Mouse (Mus musculus) heart, embryonic 12.5 days (tissue): ENCODE measurements around the gene Pkhd1. TPM values are rescaled to one million over a fixed set of nuclear protein-coding genes. Genes with fewer than 3 reads are reported as not detected.
"Not testable (repeated sequence)": the region's sequence is repeated elsewhere in the genome, so short reads cannot be mapped to it uniquely, and the experiment has no call there.

Experiments
- ATAC-seq: fragments of 200-750 bp; cut with Nextera tagmentation; 2 replicates; pipeline ENCODE4 v1.8.0; 2017; ENCODE audit warnings: moderate TSS enrichment, moderate library complexity; ENCODE audit not compliant: insufficient number of reproducible peaks, low FRiP score
- H3K27ac ChIP-seq: fragments of 300-500 bp; sonication (generic); 2 replicates; pipeline ENCODE4 v1.5.1; 2016; ENCODE audit warnings: mild to moderate bottlenecking, moderate library complexity; ENCODE audit not compliant: poor library complexity, severe bottlenecking
- H3K27me3 ChIP-seq: fragments of 300-500 bp; sonication (generic); replicated peaks from 2 replicates; pipeline ENCODE4 v1.6.1; 2016; ENCODE audit warnings: mild to moderate bottlenecking, moderate library complexity
- H3K36me3 ChIP-seq: fragments of 300-500 bp; sonication (generic); 2 replicates; pipeline ENCODE4 v1.6.1; 2016; ENCODE audit warnings: mild to moderate bottlenecking, moderate library complexity
- H3K4me1 ChIP-seq: fragments of 300-500 bp; sonication (generic); replicated peaks from 2 replicates; pipeline ENCODE4 v1.6.1; 2016; ENCODE audit warnings: mild to moderate bottlenecking
- H3K4me2 ChIP-seq: fragments of 300-500 bp; sonication (generic); 2 replicates; pipeline ENCODE4 v1.6.1; 2016; ENCODE audit warnings: mild to moderate bottlenecking, moderate library complexity
- H3K4me3 ChIP-seq: fragments of 300-500 bp; sonication (generic); 2 replicates; pipeline ENCODE4 v1.5.1; 2016; ENCODE audit warnings: mild to moderate bottlenecking
- H3K9ac ChIP-seq: fragments of 300-500 bp; sonication (generic); 2 replicates; pipeline ENCODE4 v1.6.1; 2016; ENCODE audit warnings: mild to moderate bottlenecking, moderate library complexity
- H3K9me3 ChIP-seq: fragments of 300-500 bp; sonication (generic); replicated peaks from 2 replicates; pipeline ENCODE4 v1.6.1; 2016; ENCODE audit warnings: mild to moderate bottlenecking, moderate library complexity
- WGBS: fragments of 180-500 bp; shearing (Covaris S2); methylation state at CpG from one replicate; pipeline ENCODE4 v1.1.7; 2016; 5-methylcytosine and 5-hydroxymethylcytosine counted together
- polyA plus RNA-seq: library from polyadenylated mRNA; unstranded; fragments of >200 nt; fragmentation: Nextera tagmentation; extraction: Ambion mirVana; gene quantifications from 2 replicates; pipeline ENCODE4 v1.2.1, GENCODE M21; 2016

Pkhd1 gene
- polyA plus RNA-seq, 1 experiment from 2014 or later: not detected

DNA sequence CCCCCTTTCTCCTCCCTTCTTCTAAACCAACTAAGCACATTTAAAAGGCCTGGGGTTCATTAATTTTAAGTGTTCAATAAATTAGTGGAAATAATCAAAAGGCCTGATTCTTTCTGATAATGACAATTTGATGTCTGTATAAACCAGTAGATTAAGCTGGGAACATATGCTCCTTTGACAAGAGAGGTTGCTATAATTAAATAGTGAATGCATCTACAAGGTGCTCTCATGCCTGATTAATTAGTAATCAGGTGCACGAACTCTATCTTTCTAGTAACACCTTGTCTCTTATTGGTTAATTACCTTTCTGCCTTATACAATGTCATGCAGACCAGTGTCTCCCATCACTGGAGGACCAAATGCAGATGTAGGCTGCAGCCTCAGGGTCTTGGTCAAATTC is 329.2 kb downstream of the Pkhd1 start:
- Histone ChIP-seq H3K27me3 (no peaks in the 10 kb centered on the region), H3K9me3 (no peaks in the 10 kb centered on the region), H3K9ac (no peak overlapping the region), H3K27ac (no peak overlapping the region), H3K4me2 (no peak overlapping the region), H3K4me1 (no peaks in the 10 kb centered on the region), H3K36me3 (no peaks in the 10 kb centered on the region), H3K4me3 (no peak overlapping the region)
- no peak for ATAC-seq
- 76% methylated on average over 1 of the region's 1 CpGs for WGBS

DNA sequence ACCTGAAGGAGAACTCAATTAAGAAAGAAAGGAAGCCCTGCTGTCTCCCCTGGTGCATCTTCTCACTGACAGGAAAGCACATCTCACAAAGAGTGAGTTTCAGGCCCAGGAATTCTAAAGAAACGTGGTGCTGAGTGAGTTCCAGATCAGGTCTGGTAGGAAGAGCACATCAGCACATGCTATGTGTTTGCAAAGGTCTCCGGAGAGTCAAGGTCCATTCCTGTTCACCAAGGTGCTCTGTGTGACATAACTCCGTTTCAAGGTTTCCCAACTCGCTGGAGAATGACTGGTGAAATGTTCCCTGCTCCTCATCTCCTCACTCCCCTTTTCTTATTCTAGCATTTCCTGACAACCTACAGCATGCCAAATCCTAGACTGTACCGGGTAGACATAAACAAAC is 357.5 kb downstream of the Pkhd1 start:
- Histone ChIP-seq H3K36me3 (no peaks in the 10 kb centered on the region), H3K9ac (no peak overlapping the region), H3K9me3 (no peaks in the 10 kb centered on the region), H3K4me1 (no peaks in the 10 kb centered on the region), H3K27me3 (no peaks in the 10 kb centered on the region), H3K4me3 (no peak overlapping the region), H3K27ac (no peak overlapping the region), H3K4me2 (no peak overlapping the region)
- 50% methylated on average over 5 of the region's 5 CpGs for WGBS
- no peak for ATAC-seq

DNA sequence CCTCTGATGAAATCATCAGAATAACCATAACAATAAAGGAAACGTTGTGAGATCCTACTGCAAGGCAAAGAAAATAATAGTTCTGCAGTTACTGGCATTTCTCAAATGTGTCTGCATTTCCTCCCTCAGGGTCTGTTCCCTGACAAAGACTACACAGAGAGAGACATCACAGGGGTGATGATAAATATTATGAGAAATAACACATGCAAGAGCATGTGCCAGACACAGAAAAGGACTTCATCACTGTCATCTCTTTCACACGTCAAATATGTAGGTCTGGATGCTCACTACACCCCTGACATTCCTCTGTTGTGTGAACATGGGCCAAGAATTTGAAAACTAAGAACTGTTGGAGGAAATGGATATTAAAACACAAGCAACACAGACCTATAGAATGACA is 369.7 kb downstream of the Pkhd1 start:
- no peaks in the 10 kb centered on the region for H3K4me1 ChIP-seq
- H3K9ac ChIP-seq: no peak overlapping the region
- no peak for ATAC-seq
- H3K36me3 ChIP-seq: no peaks in the 10 kb centered on the region
- 48% methylated on average over 2 of the region's 2 CpGs for WGBS
- H3K4me2 ChIP-seq: no peak overlapping the region
- no peak overlapping the region for H3K4me3 ChIP-seq
- H3K27me3 ChIP-seq: no peaks in the 10 kb centered on the region
- H3K9me3 ChIP-seq: no peaks in the 10 kb centered on the region
- no peak overlapping the region for H3K27ac ChIP-seq

DNA sequence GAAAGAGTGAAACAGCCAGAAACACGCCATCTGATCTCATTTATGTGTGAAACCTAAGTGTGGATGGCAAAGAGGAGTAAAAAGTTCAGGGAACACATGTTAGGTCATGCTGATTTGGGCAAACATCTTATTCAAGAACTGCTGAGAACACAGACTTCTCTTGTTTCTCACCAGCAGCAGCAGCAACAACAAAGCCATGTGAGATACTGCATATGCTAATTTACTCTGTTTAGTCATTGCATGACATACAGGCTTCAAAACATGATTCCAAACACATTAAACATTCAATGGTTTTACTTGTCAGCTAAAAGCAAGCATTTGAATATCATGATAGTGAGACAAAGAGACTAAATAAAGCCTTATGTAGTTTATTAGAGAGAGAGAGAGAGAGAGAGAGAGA is 401.2 kb downstream of the Pkhd1 start:
- WGBS: 72% methylated on average over 1 of the region's 1 CpGs
- Histone ChIP-seq H3K27me3 (no peaks in the 10 kb centered on the region), H3K4me1 (no peaks in the 10 kb centered on the region), H3K4me3 (no peak overlapping the region), H3K4me2 (no peak overlapping the region), H3K27ac (no peak overlapping the region), H3K9me3 (no peaks in the 10 kb centered on the region), H3K9ac (no peak overlapping the region), H3K36me3 (no peaks in the 10 kb centered on the region)
- no peak for ATAC-seq

DNA sequence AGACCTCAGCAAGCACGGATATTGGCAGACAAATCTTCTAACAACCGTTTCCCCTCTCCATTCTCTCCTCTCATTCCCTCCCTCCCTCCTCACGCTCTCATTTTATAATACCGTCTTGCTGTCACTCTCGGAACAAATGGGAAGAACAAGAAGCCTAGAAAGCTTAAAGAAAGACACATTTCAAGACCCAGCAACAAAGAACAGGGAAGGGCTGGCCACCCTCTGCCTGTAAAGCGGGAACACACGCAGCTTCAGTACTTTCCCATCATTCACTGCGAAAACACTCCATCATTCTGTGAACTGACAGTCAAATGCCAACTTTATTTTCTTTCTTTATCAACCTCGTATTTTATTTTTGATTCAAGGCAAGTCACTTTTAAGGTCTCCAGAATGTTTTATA is 427.4 kb downstream of the Pkhd1 start:
- 61% methylated on average over 9 of the region's 9 CpGs for WGBS

DNA sequence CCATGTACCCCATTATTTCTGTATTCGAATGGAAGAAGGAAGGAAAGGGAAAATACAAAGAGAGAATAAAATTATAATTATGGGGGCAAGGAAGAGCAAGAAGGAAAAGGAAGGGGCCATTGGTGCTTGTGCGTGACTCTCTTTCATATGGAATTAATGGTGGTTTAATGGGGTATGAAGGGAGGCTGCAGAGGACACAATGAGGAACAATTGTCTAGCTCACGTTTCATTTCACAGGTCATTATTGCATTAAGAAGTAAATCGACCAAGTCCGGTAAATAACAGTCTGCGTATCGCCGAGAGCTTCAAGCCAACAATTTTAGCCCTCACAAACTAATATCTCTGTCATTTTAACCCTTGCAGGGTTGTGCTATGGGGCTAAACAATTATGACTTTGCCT is 437.7 kb downstream of the Pkhd1 start:
- no peak overlapping the region for H3K4me3 ChIP-seq
- no peak overlapping the region for H3K9ac ChIP-seq
- no peak overlapping the region for H3K27ac ChIP-seq
- no peaks in the 10 kb centered on the region for H3K27me3 ChIP-seq
- 80% methylated on average over 8 of the region's 8 CpGs for WGBS
- no peaks in the 10 kb centered on the region for H3K36me3 ChIP-seq
- no peaks in the 10 kb centered on the region for H3K9me3 ChIP-seq
- ATAC-seq: no peak
- no peak overlapping the region for H3K4me2 ChIP-seq
- H3K4me1 ChIP-seq: no peaks in the 10 kb centered on the region

More for the DNA sequence above, 427.4 kb downstream of the Pkhd1 start:
- no peaks in the 10 kb centered on the region for H3K9me3 ChIP-seq
- no peak for ATAC-seq
- no peak overlapping the region for H3K27ac ChIP-seq
- H3K4me2 ChIP-seq: no peak overlapping the region
- no peak overlapping the region for H3K4me3 ChIP-seq
- no peaks in the 10 kb centered on the region for H3K4me1 ChIP-seq
- no peaks in the 10 kb centered on the region for H3K27me3 ChIP-seq
- H3K9ac ChIP-seq: no peak overlapping the region
- no peaks in the 10 kb centered on the region for H3K36me3 ChIP-seq

DNA sequence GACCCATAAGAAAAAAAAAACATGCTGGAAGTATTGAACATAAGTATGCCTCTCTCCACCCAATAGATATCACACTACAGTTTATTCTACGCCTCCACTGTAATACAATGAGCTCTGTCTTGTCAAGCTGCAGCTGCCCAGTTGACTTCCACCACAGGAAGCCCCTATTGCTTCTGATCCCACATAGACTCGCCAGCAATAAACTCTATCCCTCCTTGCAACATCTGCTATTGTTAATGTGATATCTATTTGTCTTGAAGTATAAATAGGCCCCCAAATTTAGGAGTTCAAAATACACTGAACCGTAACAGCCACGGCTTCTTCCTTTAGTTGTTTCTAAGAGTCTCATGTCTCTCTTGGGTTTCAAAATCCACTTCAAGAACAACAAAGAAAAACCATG is 446.7 kb downstream of the Pkhd1 start:
- Histone ChIP-seq H3K4me1 (no peaks in the 10 kb centered on the region), H3K27ac (no peak overlapping the region), H3K4me3 (no peak overlapping the region), H3K27me3 (no peaks in the 10 kb centered on the region), H3K9me3 (no peaks in the 10 kb centered on the region), H3K4me2 (no peak overlapping the region), H3K9ac (no peak overlapping the region), H3K36me3 (no peaks in the 10 kb centered on the region)
- WGBS: 69% methylated on average over 4 of the region's 4 CpGs
- no peak for ATAC-seq

DNA sequence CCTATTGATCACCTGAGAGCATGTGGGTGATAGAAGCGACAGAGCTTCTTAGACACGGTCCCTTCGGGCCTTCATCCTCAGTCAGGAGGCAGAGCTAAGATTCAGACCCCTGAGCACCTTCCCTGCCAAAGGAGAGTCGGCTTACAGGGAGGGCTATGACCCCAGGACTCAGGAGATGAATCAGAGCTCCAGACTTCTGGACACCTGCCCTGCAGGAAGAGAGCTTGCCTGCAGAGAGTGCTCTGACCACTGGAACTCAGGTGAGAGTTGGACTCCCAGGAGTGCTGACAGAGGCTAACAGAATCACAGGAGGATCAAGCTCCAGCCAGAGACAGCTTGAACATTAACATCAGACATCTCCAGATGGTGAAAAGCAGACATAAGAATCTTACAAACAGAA is 467.2 kb downstream of the Pkhd1 start:
- not testable (repeated sequence) for H3K36me3 ChIP-seq, H3K4me1 ChIP-seq, H3K9me3 ChIP-seq, H3K4me3 ChIP-seq, ATAC-seq, H3K27me3 ChIP-seq, H3K4me2 ChIP-seq, H3K9ac ChIP-seq, H3K27ac ChIP-seq
- 64% methylated on average over 4 of the region's 4 CpGs for WGBS

DNA sequence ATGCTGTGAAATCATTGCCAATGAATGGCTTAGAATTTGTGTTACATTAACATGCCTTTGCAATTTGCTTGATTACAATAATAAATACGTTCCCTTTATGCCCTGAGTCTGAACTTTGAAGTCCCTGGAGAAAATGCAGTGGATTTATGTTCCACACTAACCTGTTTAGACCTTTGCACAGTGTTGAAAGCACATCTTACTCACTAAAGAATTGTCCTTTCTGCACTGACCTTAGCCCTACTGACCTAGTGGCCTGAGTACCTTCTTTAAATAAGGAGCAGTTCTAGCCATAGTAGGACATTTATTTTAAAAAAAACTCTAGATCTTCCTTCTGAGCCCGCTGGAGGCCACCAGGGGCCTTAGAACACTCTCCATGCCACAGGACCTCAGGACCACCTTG is 467.8 kb downstream of the Pkhd1 start:
- Histone ChIP-seq H3K4me2 (no peak overlapping the region), H3K9ac (no peak overlapping the region), H3K9me3 (no peaks in the 10 kb centered on the region), H3K27ac (no peak overlapping the region), H3K27me3 (no peaks in the 10 kb centered on the region), H3K4me3 (no peak overlapping the region), H3K4me1 (no peaks in the 10 kb centered on the region), H3K36me3 (no peaks in the 10 kb centered on the region)
- 62% methylated on average over 2 of the region's 2 CpGs for WGBS
- no peak for ATAC-seq

DNA sequence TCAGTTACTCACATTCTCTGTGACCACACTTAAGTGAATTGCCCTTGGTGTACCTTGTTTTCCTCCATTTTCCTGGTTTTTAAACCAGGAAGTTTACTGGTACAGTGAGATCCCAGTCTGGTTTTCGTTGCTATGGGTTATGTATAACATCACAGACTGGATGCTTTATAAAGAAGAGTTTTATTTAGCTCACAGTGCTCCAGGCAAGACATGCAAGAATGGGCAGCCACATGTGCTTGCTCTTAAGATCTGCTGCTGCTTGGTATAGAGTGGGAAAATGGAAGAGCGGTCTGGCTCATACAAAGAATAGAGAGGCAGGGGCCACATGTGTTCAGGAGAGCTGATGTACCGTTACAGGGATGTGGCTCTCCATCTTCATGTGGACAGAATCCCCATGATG is 481.7 kb downstream of the Pkhd1 start:
- no peaks in the 10 kb centered on the region for H3K27me3 ChIP-seq
- WGBS: 76% methylated on average over 3 of the region's 3 CpGs
- ATAC-seq: no peak

DNA sequence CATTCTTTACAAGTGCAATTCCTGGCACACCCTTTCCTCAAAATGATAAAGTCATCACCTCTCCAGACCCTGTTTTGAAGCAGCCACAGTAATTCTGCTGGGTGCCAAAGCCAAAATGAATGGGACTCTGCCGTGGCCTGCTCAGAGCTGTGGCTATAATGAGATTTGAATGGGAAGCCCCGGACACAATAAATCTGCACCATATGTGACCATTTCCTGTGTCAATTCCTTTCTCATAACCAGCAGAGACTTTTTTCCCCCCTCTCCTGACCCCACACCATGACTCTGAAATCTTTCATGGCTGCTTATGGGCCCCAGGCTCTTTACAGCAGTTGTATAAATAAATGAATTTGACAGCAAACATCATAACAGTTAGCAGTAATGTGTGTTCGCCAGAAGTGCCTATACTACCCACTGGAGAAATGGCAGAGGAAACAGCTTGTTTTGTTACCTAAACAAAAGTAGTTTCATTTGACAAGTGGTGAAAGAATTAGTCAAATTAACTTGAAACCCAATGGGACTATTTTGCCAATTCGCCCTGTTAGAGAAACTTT is 482.7 kb downstream of the Pkhd1 start:
- Histone ChIP-seq H3K9ac (no peak overlapping the region), H3K4me1 (no peaks in the 10 kb centered on the region), H3K27ac (no peak overlapping the region), H3K4me2 (no peak overlapping the region), H3K36me3 (no peaks in the 10 kb centered on the region), H3K9me3 (no peaks in the 10 kb centered on the region), H3K27me3 (no peaks in the 10 kb centered on the region), H3K4me3 (no peak overlapping the region)
- ATAC-seq: no peak
- WGBS: 56% methylated on average over 4 of the region's 4 CpGs

More for the DNA sequence above, 481.7 kb downstream of the Pkhd1 start:
- Histone ChIP-seq H3K4me2 (no peak overlapping the region), H3K4me1 (no peaks in the 10 kb centered on the region), H3K36me3 (no peaks in the 10 kb centered on the region), H3K4me3 (no peak overlapping the region), H3K27ac (no peak overlapping the region), H3K9ac (no peak overlapping the region), H3K9me3 (no peaks in the 10 kb centered on the region)

DNA sequence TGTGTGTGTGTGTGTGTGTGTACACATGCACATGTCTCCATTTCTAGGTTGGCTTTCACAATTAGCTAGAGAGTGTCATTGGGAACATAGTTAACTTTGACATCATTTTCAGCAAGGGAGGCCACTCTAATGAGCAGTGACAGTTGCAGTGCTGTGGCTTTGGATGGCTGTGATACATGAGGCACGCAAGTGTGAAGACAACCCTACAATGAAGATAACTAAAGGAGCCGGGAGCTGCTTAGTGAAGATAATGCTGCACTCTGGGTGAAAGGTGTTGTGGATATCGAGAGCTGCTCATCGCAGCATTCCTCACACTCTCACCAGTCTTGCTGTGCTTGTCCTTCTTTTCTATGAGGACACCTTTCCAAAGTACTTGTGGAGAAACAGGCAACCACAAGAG is 484.2 kb downstream of the Pkhd1 start:
- 56% methylated on average over 4 of the region's 4 CpGs for WGBS
- no peaks in the 10 kb centered on the region for H3K27me3 ChIP-seq
- H3K4me2 ChIP-seq: no peak overlapping the region
- H3K4me1 ChIP-seq: no peaks in the 10 kb centered on the region
- H3K9ac ChIP-seq: no peak overlapping the region
- no peak overlapping the region for H3K4me3 ChIP-seq
- no peak for ATAC-seq
- no peaks in the 10 kb centered on the region for H3K36me3 ChIP-seq
- no peak overlapping the region for H3K27ac ChIP-seq
- no peaks in the 10 kb centered on the region for H3K9me3 ChIP-seq
